Mouse (Mus musculus): Measurements from ENCODE around the gene Card19.

DNA sequence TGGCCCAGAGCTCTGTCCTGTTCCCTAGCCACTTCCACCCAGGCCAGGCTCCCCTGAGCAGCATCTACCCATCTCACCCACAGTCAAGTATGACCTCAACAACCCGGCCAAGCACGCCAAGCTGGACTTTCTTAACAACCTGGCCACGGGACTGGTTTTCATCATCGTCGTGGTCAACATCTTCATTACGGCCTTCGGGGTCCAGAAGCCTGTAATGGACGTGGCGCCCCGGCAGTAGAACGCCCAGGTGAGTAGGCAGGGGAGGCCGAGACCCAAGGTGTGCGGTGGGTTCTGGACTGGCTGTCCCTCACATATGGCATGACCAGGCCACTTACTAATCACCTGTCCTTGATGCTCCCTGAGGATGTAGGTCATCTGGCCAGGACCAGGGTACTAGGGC is 21.0 kb downstream of the Card19 start:
- TF ChIP-seq CTCF (IDR thresholded peaks at IDR 0.05; ENCODE audit: low read depth) (no peak), EP300 (IDR thresholded peaks at IDR 0.05; ENCODE audit: low read depth) (no peak)
